Mouse (Mus musculus) mesoderm, embryonic 11.5 days (tissue): ENCODE data around the gene Atp7a.

Experiments
- DNase-seq: peaks from one replicate; pipeline ENCODE4 v3.0.0-alpha.2; 2012; ENCODE audit warnings: low read depth, low spot score

Atp7a gene

GRCm38 (mm10) chrX:106080811-106081443 lies 53.9 kb downstream of the Atp7a start:
- DNase-seq: peak; percentile 17

DNA sequence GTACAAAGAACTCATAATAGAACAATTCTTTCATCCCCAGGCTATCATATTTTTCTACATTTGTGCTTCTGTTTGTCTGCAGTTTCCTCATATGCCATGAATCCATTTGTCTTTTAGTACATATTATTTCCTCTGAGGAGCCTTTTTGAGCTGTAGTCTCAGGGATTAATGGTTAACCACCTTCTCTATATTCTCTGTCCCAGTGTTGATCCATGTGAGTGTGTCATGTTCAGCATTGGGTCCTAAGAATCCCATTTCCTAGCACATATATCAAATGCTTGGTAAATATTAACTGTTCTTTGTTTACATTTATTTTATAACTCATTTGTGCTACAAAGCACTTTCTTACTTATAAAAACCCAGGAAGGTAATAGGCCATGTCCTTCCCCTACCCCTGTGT lies 55.4 kb downstream of the Atp7a start:
- DNase-seq: no peak

GRCm38 (mm10) chrX:106085132-106085531 lies 58.1 kb downstream of the Atp7a start:
- DNase-seq: no peak

- no peak for DNase-seq
Observed at GRCm38 (mm10) chrX:106085564-106085963, 58.5 kb downstream of the Atp7a start.

- DNase-seq: peak; percentile 33
Observed at GRCm38 (mm10) chrX:106092939-106093338, 65.9 kb downstream of the Atp7a start.

GRCm38 (mm10) chrX:106105464-106105863 lies 78.4 kb downstream of the Atp7a start:
- no peak for DNase-seq

GRCm38 (mm10) chrX:106113881-106114280 lies 86.8 kb downstream of the Atp7a start:
- no peak for DNase-seq

- no peak for DNase-seq
Observed at GRCm38 (mm10) chrX:106114674-106115073, 87.6 kb downstream of the Atp7a start.

DNA sequence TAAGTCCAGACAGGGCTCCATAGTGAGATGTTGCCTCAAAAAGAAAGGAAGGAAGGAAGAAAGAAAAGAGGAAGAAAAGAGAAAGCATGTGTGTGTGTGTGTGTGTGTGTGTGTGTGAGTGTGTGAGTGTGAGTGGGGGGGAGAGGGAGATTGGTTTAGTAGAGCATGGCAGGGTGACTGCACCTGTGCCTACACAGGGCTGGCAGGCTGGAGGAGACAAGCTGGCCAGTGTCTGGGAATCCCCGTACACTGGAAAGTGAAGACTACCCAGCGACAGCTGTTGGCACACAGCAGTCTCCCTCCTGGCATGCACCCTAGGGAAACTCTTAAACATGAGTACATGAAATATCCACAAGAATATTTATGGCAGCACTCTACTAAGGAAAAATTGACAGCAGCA lies 95.7 kb downstream of the Atp7a start:
- no peak for DNase-seq

GRCm38 (mm10) chrX:106128283-106128682 lies 101.2 kb downstream of the Atp7a start:
- DNase-seq: no peak

- DNase-seq: no peak
Observed at GRCm38 (mm10) chrX:106129877-106130276, 102.8 kb downstream of the Atp7a start.

DNA sequence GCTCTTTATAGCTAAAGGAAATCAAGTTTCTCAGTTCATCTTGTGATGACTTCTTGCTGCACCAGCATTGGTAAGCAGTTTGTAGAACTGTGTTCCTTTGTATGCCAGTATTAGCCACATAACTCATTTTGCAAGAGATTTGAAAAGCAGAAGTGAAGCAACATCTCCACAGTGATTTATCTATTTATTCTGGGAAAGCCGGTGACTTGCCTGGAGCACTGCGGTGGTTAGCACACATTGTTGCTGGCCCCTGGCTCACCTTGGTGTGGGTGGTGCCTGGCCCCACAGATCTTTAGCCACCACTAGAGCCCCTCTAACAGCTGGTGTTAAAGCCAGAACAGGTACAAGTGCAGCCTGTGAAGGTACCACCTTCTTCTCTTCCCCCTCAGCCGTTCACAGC lies 107.8 kb downstream of the Atp7a start:
- no peak for DNase-seq

GRCm38 (mm10) chrX:106135484-106135883 lies 108.4 kb downstream of the Atp7a start:
- no peak for DNase-seq

- DNase-seq: peak; percentile 4
Observed at GRCm38 (mm10) chrX:106135916-106136575, 109.0 kb downstream of the Atp7a start.

DNA sequence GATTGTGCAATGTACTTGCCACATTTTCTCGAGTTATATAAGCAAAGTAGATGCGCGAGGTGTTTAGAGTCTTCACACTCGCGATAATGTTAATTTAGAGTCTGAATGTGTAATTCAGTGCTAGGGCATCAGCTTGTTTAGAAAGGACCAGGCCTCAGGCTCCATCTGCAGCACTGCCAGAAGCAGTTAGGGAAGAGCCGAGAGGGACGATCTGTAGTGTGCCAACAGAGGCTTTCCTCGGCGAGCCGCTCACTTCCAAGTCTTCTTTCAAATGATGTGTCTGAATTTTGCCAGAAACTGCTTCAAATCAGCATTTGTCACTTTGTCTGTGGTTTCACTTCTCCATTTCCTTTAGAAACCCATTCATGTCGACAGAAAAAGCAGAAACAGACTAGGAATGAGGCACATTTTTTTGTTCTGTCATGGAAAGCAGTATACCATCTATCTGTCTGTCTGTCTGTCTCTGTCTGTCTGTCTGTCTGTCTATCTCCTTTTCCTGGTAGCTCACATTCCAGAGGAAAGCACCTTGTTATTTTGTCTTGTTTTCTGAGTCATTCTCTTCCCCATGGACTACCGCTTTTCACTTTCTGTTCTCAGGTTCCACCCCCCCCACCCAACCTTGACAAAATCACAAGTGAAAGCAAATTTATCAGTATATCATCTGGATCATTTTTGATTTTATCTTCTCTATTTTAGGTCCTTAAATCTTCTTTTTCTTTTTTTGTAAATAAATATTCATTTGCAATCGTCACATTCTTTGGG lies 112.4 kb downstream of the Atp7a start:
- no peak for DNase-seq

DNA sequence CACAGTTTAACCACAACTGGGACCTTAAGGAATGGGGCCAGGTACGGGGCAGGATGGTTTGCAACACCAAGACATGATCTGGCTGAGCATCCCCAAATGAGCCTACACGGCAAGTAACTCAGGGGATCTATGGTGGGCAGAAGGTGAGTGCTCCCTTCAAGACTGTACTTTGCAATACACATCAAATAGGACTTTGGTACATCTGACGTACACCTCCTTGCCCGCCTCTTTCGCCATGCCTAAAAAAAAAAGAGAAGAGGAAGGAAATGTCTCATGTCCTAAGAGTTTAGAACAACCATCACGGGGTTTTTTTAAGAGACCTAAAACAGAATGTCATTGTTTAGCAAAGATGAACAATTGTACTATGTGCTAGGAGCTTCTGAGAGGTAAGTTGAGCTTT lies 115.9 kb downstream of the Atp7a start, which contains the start of gene Tlr13:
Gene Tlr13 (plus strand): TSS at position 269 of the 400 bp plus-strand sequence.
- DNase-seq: no peak

DNA sequence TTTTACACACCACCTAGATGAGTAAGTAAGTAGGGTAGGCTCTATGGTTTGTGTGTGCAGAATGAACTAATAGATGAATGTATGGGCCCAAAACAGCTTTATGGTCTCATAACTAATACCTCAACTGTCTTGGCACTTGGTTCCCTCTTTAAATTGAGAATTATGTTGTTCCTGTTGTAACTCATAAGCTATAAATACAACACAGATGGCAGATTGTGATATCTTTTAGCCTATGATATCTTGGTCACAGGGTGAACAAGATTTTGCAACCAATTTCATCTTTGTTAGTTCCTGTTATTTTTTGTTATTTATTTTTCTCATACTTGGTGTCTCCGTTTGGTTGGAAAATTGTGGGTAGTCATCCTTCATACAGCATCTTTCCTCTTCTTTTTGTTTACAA lies 121.1 kb downstream of the Atp7a start:
- no peak for DNase-seq

- DNase-seq: no peak
Observed at GRCm38 (mm10) chrX:106149460-106149859, 122.4 kb downstream of the Atp7a start.

GRCm38 (mm10) chrX:106154180-106154586 lies 127.1 kb downstream of the Atp7a start:
- no peak for DNase-seq

DNA sequence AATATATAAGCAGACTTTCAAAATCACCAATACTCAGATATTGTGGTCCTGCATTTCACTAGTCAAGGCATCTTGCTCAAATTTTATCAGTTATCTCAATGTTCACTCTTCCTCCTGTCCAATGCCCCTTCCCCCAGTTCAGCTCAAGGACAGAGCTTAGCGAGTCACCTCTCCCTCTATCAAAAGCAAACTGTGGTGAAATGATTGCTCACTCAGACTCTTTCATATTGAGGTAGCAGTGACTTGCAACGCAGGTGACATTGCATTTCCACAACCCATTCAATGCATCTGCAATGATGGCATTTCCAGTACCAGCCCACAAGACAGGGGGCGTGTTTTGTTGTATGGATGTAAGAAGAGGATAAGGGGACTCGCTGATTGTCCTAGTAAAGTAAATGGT lies 128.8 kb downstream of the Atp7a start:
- DNase-seq: no peak

DNA sequence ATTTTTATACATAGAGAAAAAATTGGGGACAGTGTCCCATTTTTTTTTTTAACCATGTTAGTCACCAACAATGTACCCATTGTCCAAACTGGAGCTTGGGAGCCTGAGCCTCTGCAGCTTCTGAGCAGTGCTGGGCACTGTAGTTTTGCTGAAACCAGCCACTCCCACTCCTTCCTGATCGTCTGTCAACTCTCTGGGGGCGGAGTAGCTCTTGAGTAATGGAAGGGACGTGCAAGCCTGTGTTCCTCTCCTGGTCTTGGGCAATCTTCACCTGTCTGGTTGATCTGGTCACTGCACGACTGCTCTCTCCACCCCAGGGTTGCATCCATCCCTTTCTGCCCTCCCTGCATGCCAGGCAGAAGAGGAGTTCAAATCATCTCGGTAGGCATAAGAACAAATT lies 136.9 kb downstream of the Atp7a start:
- DNase-seq: no peak

DNA sequence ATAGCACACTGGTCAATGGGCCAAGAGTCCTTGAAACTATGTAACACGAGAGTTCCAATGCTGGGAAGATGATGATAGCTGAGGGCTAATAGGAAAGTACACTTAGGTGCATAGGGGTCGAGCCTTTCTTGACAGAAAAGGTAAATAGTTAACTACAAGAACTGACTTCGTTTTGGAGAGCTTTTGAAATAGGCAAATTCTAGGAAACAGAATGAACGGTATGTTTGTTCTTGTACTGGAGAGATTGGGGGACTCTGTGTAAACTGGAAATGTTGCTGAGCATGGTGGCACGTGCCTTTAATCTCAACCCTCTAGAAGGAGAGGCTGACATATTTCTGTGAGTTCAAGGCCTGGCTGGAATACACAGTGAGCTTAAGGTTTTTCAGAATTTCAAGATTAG lies 137.5 kb downstream of the Atp7a start:
- no peak for DNase-seq

DNA sequence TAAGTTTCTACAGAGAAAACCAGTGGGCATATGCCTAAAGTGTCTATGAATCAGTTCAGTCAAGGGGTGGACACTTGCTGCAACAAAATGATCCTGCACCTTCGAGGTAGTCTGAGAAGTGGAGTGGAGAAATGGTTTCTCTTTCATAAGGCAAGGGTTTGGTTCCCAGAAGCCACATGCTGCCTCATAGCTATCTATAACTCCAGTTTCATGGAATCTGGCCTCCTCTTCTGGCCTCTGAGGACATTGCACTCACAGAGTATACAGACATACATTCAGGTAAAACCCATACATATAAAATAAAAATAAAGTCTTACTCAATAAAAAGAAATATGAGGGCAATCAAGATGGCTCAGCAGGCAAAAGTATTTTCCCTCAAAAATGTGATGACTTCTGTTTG lies 138.0 kb downstream of the Atp7a start:
- DNase-seq: no peak
